Mouse (Mus musculus): Measurements from ENCODE around the gene Cyp17a1. TPM values are rescaled to one million over a fixed set of nuclear protein-coding genes. Genes with fewer than 3 reads are reported as not detected.

The Cyp17a1 gene
- total RNA-seq, 2 experiments from 2014 or later, result not detected

GRCm38 (mm10) chr19:46644343-46644792, 28.6 kb downstream of the Cyp17a1 start:
- ATAC-seq (ENCODE audit: poor library complexity, severe bottlenecking), result no peak

GRCm38 (mm10) chr19:46643236-46643635, 29.7 kb downstream of the Cyp17a1 start:
- ATAC-seq (ENCODE audit: poor library complexity, severe bottlenecking), result no peak

GRCm38 (mm10) chr19:46642136-46642753, 30.7 kb downstream of the Cyp17a1 start:
- no peak for ATAC-seq (ENCODE audit: poor library complexity, severe bottlenecking)

- no peak for ATAC-seq (ENCODE audit: poor library complexity, severe bottlenecking)
Observed at GRCm38 (mm10) chr19:46641420-46642085, 31.4 kb downstream of the Cyp17a1 start.

- ATAC-seq (ENCODE audit: poor library complexity, severe bottlenecking), result no peak
Observed at GRCm38 (mm10) chr19:46640780-46641179, 32.2 kb downstream of the Cyp17a1 start.

GRCm38 (mm10) chr19:46639496-46639895, 33.5 kb downstream of the Cyp17a1 start:
- ATAC-seq (ENCODE audit: poor library complexity, severe bottlenecking), result no peak

- no peak for ATAC-seq (ENCODE audit: poor library complexity, severe bottlenecking)
Observed at GRCm38 (mm10) chr19:46639053-46639452, 33.9 kb downstream of the Cyp17a1 start.

GRCm38 (mm10) chr19:46637598-46637997, 35.4 kb downstream of the Cyp17a1 start:
- ATAC-seq (ENCODE audit: poor library complexity, severe bottlenecking), result no peak

- ATAC-seq (ENCODE audit: poor library complexity, severe bottlenecking), result no peak
Observed at GRCm38 (mm10) chr19:46635766-46636165, 37.2 kb downstream of the Cyp17a1 start.

- no peak for ATAC-seq (ENCODE audit: poor library complexity, severe bottlenecking)
Observed at GRCm38 (mm10) chr19:46631637-46632036, 41.3 kb downstream of the Cyp17a1 start.

- ATAC-seq (ENCODE audit: poor library complexity, severe bottlenecking), result no peak
Observed at GRCm38 (mm10) chr19:46629807-46630206, 43.2 kb downstream of the Cyp17a1 start.

- no peak for ATAC-seq (ENCODE audit: poor library complexity, severe bottlenecking)
Observed at GRCm38 (mm10) chr19:46628403-46628802, 44.6 kb downstream of the Cyp17a1 start.

GRCm38 (mm10) chr19:46625519-46625918, 47.5 kb downstream of the Cyp17a1 start:
- no peak for ATAC-seq (ENCODE audit: poor library complexity, severe bottlenecking)

GRCm38 (mm10) chr19:46625015-46625414, 48.0 kb downstream of the Cyp17a1 start:
- ATAC-seq (ENCODE audit: poor library complexity, severe bottlenecking), result no peak

GRCm38 (mm10) chr19:46623790-46624772, 48.9 kb downstream of the Cyp17a1 start:
- ATAC-seq (ENCODE audit: poor library complexity, severe bottlenecking), result no peak

GRCm38 (mm10) chr19:46623194-46623667, 49.7 kb downstream of the Cyp17a1 start:
- ATAC-seq (ENCODE audit: poor library complexity, severe bottlenecking), result no peak

GRCm38 (mm10) chr19:46622659-46623193, 50.2 kb downstream of the Cyp17a1 start:
- ATAC-seq (ENCODE audit: poor library complexity, severe bottlenecking), result no peak

GRCm38 (mm10) chr19:46621236-46622183, 51.5 kb downstream of the Cyp17a1 start:
- ATAC-seq (ENCODE audit: poor library complexity, severe bottlenecking), result no peak

- peak; percentile 16; the same call in 1 of the 2 replicates for ATAC-seq (ENCODE audit: poor library complexity, severe bottlenecking)
Observed at GRCm38 (mm10) chr19:46620016-46620808, 52.8 kb downstream of the Cyp17a1 start.
